Mouse (Mus musculus) neural tube, embryonic 11.5 days (tissue): ENCODE data around the gene Gjb4. TPM values are rescaled to one million over a fixed set of nuclear protein-coding genes. Genes with fewer than 3 reads are reported as not detected.

ENCODE experiments used
- ATAC-seq: fragments of 200-750 bp; cut with Nextera tagmentation; 2 replicates; pipeline ENCODE4 v1.8.0; 2017; ENCODE audit warnings: moderate number of reproducible peaks, mild to moderate bottlenecking, moderate TSS enrichment, moderate library complexity; ENCODE audit not compliant: insufficient read depth, low FRiP score, low TSS enrichment
- DNase-seq: peaks from one replicate; pipeline ENCODE4 v3.0.0-alpha.2; 2015; ENCODE audit warnings: low spot score
- H3K27ac ChIP-seq: fragments of 300-500 bp; sonication (generic); 2 replicates; pipeline ENCODE4 v1.5.1; 2014; ENCODE audit warnings: low read depth, mild to moderate bottlenecking, low read length
- H3K27me3 ChIP-seq: fragments of 300-500 bp; sonication (generic); 2 replicates; pipeline ENCODE4 v1.6.1; 2014; ENCODE audit warnings: mild to moderate bottlenecking, low read length, mixed read lengths; ENCODE audit not compliant: control insufficient read depth, insufficient read depth
- H3K36me3 ChIP-seq: fragments of 300-500 bp; sonication (generic); 2 replicates; pipeline ENCODE4 v1.6.1; 2014; ENCODE audit warnings: mild to moderate bottlenecking, low read length, moderate library complexity, mixed read lengths; ENCODE audit not compliant: control insufficient read depth, insufficient read depth
- H3K4me1 ChIP-seq: fragments of 300-500 bp; sonication (generic); 2 replicates; pipeline ENCODE4 v1.6.1; 2014; ENCODE audit warnings: low read length, mixed read lengths; ENCODE audit not compliant: control insufficient read depth, insufficient read depth
- H3K4me2 ChIP-seq: fragments of 300-500 bp; sonication (generic); 2 replicates; pipeline ENCODE4 v1.6.1; 2014; ENCODE audit warnings: low read depth, mild to moderate bottlenecking, moderate library complexity
- H3K4me3 ChIP-seq: fragments of 300-500 bp; sonication (generic); 2 replicates; pipeline ENCODE4 v1.5.1; 2014; ENCODE audit warnings: low read depth, low read length
- H3K9ac ChIP-seq: fragments of 300-500 bp; sonication (generic); 2 replicates; pipeline ENCODE4 v1.6.1; 2014; ENCODE audit warnings: mild to moderate bottlenecking, low read length
- H3K9me3 ChIP-seq: fragments of 300-500 bp; sonication (generic); 2 replicates; pipeline ENCODE4 v1.6.1; 2016; ENCODE audit warnings: low read length; ENCODE audit not compliant: control insufficient read depth
- WGBS: fragments of 180-500 bp; shearing (Covaris S2); extraction: QIAGEN DNeasy Blood & Tissue Kit; methylation state at CpG from one replicate; pipeline ENCODE4 v1.1.7; 2014; 5-methylcytosine and 5-hydroxymethylcytosine counted together
- polyA plus RNA-seq: library from polyadenylated mRNA; unstranded; fragments of >200 nt; fragmentation: Nextera tagmentation; extraction: Ambion mirVana; gene quantifications from 2 replicates; pipeline ENCODE4 v1.2.1, GENCODE M21; 2014

Gjb4 gene
- polyA plus RNA-seq, 1 experiment from 2014 or later = not detected

DNA sequence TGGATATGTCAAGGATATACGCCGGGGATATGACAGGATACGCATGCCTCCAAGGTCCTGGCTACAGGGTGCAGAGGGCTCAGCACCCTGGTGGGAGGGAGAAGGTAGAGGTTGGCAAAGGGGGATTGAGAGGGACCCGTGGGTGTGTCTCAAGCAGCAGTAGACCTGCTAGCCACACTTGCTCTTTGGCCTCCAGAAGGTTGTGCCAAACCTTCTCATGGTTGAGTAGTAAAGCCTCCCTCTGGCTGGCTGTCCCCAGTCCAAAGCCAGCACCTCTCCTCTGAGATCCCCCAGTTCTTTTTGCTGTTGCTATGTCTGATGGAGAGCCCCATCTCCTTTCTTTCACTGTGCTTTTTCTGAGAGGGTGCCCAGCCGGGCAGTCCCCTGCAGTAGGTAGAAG, 28.6 kb downstream of the Gjb4 start:
- Histone ChIP-seq H3K9ac (no peak overlapping the region), H3K27ac (no peak overlapping the region), H3K4me1 (no peaks in the 10 kb centered on the region), H3K4me3 (no peak overlapping the region), H3K4me2 (no peak overlapping the region), H3K9me3 (no peaks in the 10 kb centered on the region), H3K27me3 (peaks cover 20% of the 10 kb centered on the region), H3K36me3 (no peaks in the 10 kb centered on the region)
- 87% methylated on average over 5 of the region's 5 CpGs for WGBS
- ATAC-seq (no peak), DNase-seq (no peak)

DNA sequence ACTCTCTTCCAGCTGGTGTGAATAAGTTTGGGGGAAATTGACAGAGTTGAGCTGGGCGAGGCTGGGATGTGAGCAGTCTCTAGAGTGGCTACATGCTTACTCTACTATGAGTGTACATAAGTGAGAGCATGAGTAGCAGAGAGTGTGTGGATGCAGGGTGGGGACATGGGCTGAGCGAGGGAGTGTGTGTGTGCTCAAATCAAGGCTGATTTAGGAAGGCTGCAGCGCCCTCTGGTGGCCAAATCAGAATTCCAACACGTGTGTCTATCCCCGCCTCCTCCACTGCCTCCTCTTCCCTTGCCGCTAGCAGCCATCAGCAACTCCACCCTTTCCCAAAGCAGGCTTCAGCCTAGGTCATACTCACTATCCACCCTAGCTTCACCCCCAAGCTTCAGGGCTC, 29.1 kb downstream of the Gjb4 start:
- no peak overlapping the region for H3K9ac ChIP-seq
- H3K9me3 ChIP-seq = no peaks in the 10 kb centered on the region
- H3K27me3 ChIP-seq = peaks cover 15% of the 10 kb centered on the region
- no peak overlapping the region for H3K4me2 ChIP-seq
- peak; percentile 50; the same call in 1 of the 2 replicates for ATAC-seq
- no peaks in the 10 kb centered on the region for H3K36me3 ChIP-seq
- no peak overlapping the region for H3K27ac ChIP-seq
- 12% methylated on average over 6 of the region's 6 CpGs for WGBS
- no peaks in the 10 kb centered on the region for H3K4me1 ChIP-seq
- DNase-seq = peak; percentile 90
- no peak overlapping the region for H3K4me3 ChIP-seq

DNA sequence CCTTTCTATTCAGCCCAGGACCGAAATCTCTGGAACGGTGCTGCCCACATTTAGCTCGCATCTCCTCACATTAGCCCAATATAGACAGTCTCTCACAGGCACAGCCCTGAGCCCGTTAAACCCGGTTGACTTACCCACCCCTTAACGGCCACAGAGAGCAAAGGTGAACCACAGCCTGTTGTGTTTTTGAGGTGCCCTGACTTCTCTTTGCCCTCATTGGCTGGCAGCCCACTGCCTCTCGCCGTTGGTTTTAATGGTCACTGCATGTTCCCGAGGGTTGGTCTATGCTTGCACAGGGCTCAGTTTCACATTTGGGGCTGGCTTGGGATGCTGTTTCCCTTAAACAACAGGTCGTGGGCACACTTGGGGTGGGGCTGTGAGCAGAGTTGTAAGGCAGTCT, 29.6 kb downstream of the Gjb4 start:
- Histone ChIP-seq H3K36me3 (no peaks in the 10 kb centered on the region), H3K4me1 (no peaks in the 10 kb centered on the region), H3K4me2 (no peak overlapping the region), H3K9me3 (no peaks in the 10 kb centered on the region), H3K27me3 (peaks cover 10% of the 10 kb centered on the region), H3K9ac (no peak overlapping the region), H3K27ac (no peak overlapping the region), H3K4me3 (no peak overlapping the region)
- no peak for DNase-seq
- ATAC-seq = no peak
- 76% methylated on average over 10 of the region's 10 CpGs for WGBS

DNA sequence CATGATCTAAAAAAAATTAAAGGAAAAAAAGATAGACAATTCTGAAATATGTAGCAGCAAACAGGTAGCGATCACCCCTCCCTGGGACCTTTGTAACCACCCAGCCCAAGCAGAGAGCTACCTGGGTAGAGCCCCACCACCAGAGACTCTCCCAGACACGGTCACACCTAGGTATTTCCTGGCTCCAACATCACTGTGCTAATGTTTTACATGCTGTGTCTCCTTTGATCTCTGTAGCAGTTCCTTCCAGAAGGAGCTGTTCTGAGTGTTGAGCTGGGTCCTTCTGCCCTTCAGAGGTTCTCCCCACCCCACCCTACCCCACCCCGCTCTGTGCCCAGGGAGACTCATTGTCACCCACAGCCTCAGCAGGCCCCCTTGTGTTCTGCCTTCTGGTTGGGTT, 30.2 kb downstream of the Gjb4 start:
- Histone ChIP-seq H3K4me1 (no peaks in the 10 kb centered on the region), H3K27me3 (peaks cover 6% of the 10 kb centered on the region), H3K9me3 (no peaks in the 10 kb centered on the region), H3K36me3 (no peaks in the 10 kb centered on the region), H3K4me2 (no peak overlapping the region), H3K27ac (no peak overlapping the region), H3K9ac (no peak overlapping the region), H3K4me3 (no peak overlapping the region)
- DNase-seq (no peak), ATAC-seq (no peak)
- WGBS = 81% methylated on average over 3 of the region's 3 CpGs

DNA sequence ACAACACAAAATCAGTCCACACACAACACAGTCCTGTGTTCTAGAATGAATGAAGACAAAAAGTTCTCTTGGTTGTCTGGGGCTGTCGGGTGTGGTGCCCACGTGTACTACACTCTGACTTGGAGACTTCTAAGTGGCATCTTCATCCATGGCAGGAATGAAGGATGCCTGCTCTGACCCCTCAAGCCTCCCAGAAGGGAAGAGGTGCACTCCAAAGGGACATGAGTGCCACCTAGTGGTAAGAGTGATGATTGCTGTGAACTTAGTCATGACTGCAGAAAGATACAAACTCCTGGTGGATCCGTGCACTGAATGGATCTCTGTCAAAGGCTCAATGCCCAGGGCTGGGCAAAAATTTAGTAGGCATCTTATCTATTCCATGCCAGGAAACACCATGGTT, 34.3 kb downstream of the Gjb4 start:
- ATAC-seq = no peak
- 1% methylated on average over 3 of the region's 3 CpGs for WGBS

DNA sequence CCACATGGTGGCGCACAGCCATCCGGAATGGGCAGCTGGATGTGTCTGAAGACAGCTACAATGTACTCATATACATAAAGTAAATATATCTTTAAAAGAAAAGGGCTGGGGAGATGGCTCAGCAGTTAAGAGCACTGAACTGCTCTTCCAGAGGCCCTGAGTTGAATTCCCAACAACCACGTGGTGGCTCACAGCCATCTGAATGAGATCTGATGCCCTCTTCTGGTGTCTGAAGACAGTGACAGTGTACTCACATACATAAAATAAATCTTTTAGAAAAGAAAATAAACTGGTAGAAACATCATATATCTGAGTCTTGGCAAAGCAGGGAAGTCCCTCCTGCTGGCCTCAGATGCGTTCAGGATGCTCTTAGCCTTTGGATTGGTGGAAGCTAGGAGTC, 36.7 kb downstream of the Gjb4 start:
- H3K4me1 ChIP-seq = no peaks in the 10 kb centered on the region
- ATAC-seq (no peak), DNase-seq (no peak)
- H3K36me3 ChIP-seq = no peaks in the 10 kb centered on the region
- WGBS = 59% methylated on average over 4 of the region's 4 CpGs
- H3K4me3 ChIP-seq = no peak overlapping the region
- 0 out of 2 replicates have a peak, but pooled peaks cover 3% of the 10 kb centered on the region for H3K27me3 ChIP-seq
- no peak overlapping the region for H3K9ac ChIP-seq
- H3K9me3 ChIP-seq = no peaks in the 10 kb centered on the region
- H3K4me2 ChIP-seq = no peak overlapping the region
- H3K27ac ChIP-seq = no peak overlapping the region

More for the DNA sequence above, 34.3 kb downstream of the Gjb4 start:
- peak; percentile 67 for DNase-seq
- H3K9ac ChIP-seq = no peak overlapping the region
- H3K9me3 ChIP-seq = no peaks in the 10 kb centered on the region
- no peaks in the 10 kb centered on the region for H3K4me1 ChIP-seq
- H3K27ac ChIP-seq = no peak overlapping the region
- H3K4me2 ChIP-seq = no peak overlapping the region
- H3K27me3 ChIP-seq = 0 out of 2 replicates have a peak, but pooled peaks cover under 1% of the 10 kb centered on the region
- H3K4me3 ChIP-seq = no peak overlapping the region
- no peaks in the 10 kb centered on the region for H3K36me3 ChIP-seq

DNA sequence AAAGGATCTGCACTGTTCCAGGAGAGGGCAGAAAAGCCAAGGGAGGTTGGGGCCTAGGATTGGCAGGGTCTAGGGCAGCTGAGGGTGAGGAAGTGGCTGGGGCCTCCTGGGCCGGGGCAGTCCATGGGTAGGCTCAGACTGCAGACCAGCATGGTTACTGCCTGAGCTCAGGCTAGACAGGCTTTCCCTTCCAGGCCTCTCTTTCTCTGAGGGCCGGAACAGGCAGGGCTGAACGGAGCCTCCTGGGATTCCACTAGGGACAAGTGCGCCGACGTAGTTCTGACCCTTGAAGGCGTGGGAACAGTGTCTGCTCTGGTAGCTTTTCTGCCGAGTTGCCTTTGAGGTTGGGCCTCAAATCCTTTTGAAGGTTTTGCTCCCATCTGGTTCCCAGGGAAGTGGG, 38.1 kb downstream of the Gjb4 start:
- no peak overlapping the region for H3K9ac ChIP-seq
- DNase-seq = no peak
- no peak for ATAC-seq
- H3K4me1 ChIP-seq = no peaks in the 10 kb centered on the region
- H3K4me3 ChIP-seq = no peak overlapping the region
- WGBS = 87% methylated on average over 7 of the region's 8 CpGs
- 0 out of 2 replicates have a peak, but pooled peaks cover 3% of the 10 kb centered on the region for H3K27me3 ChIP-seq
- H3K9me3 ChIP-seq = no peaks in the 10 kb centered on the region
- no peak overlapping the region for H3K27ac ChIP-seq
- no peak overlapping the region for H3K4me2 ChIP-seq
- no peaks in the 10 kb centered on the region for H3K36me3 ChIP-seq

DNA sequence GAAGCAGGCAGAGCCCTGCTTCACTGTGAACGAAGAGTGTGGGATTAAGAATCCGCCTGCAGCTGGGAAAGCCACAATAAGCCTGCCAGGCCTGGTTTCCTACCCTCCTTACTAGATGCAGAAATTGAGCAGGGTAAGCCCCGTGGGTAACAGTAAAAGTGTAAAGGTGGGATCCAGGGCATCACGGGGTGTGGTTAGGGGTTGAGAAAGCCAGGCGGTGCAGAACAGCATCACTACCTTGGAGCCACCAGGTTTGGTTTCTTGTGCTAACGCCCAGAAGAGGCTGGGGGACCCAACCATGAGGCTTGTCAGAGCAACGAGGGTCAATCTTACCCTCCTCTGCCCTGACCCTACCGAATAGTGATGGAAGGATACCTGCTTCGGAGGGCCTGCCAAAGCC, 39.3 kb downstream of the Gjb4 start:
- Histone ChIP-seq H3K9ac (no peak overlapping the region; the same call in 1 of the 2 replicates), H3K4me1 (no peaks in the 10 kb centered on the region), H3K27ac (no peak overlapping the region), H3K27me3 (0 out of 2 replicates have a peak, but pooled peaks cover 3% of the 10 kb centered on the region), H3K4me2 (no peak overlapping the region), H3K36me3 (no peaks in the 10 kb centered on the region), H3K4me3 (no peak overlapping the region), H3K9me3 (no peaks in the 10 kb centered on the region)
- 45% methylated on average over 9 of the region's 9 CpGs for WGBS
- ATAC-seq (no peak), DNase-seq (no peak)

DNA sequence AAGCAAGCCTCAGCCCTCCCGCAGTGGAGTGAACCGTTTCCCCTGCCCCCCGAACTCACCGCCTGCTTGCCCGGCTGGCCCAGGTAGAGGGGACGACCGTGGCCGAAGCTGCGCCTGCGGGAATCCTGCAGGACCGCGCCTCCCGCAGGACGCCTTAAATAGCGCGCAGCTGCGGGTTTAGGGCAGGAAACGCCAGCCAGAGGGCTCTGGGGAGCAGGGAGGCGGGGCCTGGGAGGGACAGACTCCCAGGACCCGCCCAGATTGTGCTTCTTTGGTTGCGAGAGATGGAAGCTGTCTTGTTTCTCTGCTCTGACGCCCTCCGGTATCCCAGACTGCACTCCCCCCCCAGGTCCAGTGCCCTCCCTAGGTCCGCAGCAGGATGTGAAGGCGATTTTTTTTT, 40.0 kb downstream of the Gjb4 start, which contains the start of gene Gja4:
Gja4 (minus strand) TSS at position 179 of the 400 bp plus-strand sequence.
- Histone ChIP-seq H3K9ac (peak within 1 kb of the TSS; percentile 51), H3K4me1 (no peaks in the 10 kb centered on the region), H3K27ac (no peak within 1 kb of the TSS), H3K36me3 (no peaks in the 10 kb centered on the region), H3K9me3 (no peaks in the 10 kb centered on the region), H3K4me2 (peak within 1 kb of the TSS; percentile 85), H3K4me3 (peak within 1 kb of the TSS; percentile 40), H3K27me3 (0 out of 2 replicates have a peak, but pooled peaks cover 3% of the 10 kb centered on the region)
- WGBS = under 1% methylated on average over 25 of the region's 25 CpGs
- DNase-seq (peak; percentile 86), ATAC-seq (peak; percentile 60)
